Mouse (Mus musculus): ENCODE data around the gene Tnrc18. TPM values are rescaled to one million over a fixed set of nuclear protein-coding genes. Genes with fewer than 3 reads are reported as not detected.

The Tnrc18 gene
- polyA plus RNA-seq, 1 experiment from 2014 or later: 47.4 TPM

DNA sequence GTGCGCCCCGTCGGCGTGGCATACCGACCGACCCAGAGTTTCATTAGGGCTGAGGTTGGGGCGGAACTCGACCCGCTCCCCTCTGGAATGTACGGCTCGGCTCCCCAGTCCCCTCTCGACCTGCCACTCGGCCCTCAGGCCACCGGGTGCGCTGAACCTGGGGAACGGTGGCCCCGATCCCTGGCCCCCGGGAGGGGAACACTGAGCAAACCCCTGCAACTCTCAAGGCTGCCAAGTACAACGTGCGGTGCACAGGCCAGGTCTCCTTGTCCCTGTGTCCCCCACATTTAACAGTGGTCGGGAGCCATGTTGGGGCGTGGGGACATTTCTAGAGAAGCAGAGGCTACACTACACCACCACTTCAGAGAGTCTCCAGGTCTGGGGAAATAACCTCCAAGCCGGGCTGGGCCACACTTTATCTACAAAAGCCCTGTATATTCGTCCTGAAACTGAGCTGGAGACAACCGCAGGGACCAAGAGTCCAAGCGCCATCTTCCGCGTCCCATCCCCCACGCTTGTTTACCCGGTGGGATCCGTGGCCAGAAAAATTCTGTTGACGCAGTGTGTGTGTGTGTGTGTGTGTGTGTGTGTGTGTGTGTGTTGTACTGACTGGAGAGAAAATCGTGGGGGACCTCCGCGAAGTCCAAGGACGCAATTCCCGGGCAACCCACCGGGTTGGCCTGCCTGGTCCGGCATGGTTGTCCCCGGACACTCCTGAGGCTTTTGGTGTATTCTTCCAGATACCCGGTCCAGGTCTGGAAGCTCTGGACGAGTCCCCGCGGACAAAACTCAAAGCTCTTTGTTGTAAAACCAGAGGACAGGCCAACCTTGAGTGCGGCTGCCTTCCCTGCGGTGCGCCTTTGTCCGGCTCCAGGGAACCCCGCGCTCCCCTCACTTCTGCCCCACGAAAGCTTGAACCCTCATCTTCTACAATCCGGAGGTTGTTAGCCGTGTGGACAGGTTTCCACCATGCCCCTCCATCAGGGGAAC is 3.1 kb upstream of the Tnrc18 start:
- Histone ChIP-seq H3K9me3 (ENCODE audit: control insufficient read depth, low read length) (no peaks in the 10 kb centered on the region), H3K4me2 (ENCODE audit: low read length) (peak overlapping the region; percentile 100)

DNA sequence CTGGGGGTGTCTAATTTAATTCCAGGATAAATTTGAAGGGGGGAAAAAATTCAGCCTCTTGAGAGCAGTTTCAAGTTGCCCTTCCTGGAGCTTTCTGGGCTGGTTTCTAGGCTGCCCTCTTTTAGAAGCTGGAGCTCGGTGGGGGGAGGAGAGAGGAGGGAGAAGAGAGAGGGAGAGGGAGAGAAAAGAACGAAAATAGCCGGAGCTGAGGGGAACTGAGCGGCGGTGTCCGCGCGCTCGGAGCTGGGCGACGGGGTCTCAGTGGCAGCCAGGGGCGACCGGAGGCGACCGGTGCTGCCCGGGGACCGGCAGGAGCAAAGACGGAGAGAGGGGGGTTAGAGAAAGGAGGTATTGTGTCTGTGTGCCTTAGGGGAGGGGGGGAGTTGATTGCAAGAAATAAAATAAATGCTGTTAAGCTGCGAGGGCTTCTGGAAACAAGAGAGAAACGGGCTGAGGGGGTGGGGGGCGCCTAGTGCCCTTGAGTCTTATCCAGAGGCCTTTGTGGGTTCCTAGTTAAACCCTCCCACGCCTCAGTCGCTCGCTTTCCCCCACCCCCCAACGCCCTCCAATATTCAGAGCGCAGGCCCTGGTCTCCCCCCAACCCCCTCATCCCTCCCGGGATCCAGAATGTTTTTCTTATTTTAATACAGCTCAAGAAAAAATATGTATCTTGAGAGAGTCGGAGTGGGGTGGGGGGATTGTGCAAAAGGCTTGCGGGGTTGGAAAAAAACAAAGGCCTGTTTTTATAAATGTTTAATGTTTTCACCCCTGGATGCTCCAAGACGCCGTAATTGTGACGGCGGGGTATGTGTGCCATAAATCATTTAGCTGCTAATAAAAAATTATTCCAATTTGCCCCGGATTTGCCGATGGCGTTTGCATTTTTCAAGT is 2.2 kb upstream of the Tnrc18 start:
- under 1% methylated on average over 36 of the region's 36 CpGs for WGBS
- peak; percentile 26 for ATAC-seq (ENCODE audit: low FRiP score, low TSS enrichment)
- Histone ChIP-seq H3K4me1 (ENCODE audit: control insufficient read depth, insufficient read depth, low read length) (peaks cover 19% of the 10 kb centered on the region), H3K9ac (replicated peaks; ENCODE audit: low read length) (peak overlapping the region; percentile 95), H3K27me3 (ENCODE audit: control insufficient read depth, insufficient read depth, low read length) (no peaks in the 10 kb centered on the region), H3K36me3 (ENCODE audit: control insufficient read depth, insufficient read depth, low read length) (peaks cover 5% of the 10 kb centered on the region; the same call in 1 of the 2 replicates), H3K9me3 (ENCODE audit: control insufficient read depth, low read length) (no peaks in the 10 kb centered on the region), H3K4me3 (replicated peaks; ENCODE audit: low read depth, low read length) (peak overlapping the region; percentile 98), H3K27ac (replicated peaks; ENCODE audit: low read depth, low read length) (peak overlapping the region; percentile 99), H3K4me2 (ENCODE audit: low read length) (peak overlapping the region; percentile 100)
- DNase-seq: peak; percentile 92

More for the DNA sequence above, 3.1 kb upstream of the Tnrc18 start:
- DNase-seq (peak; percentile 84), ATAC-seq (ENCODE audit: low FRiP score, low TSS enrichment) (no peak)
- peaks cover 29% of the 10 kb centered on the region for H3K4me1 ChIP-seq (ENCODE audit: control insufficient read depth, insufficient read depth, low read length)
- H3K4me3 ChIP-seq (replicated peaks; ENCODE audit: low read depth, low read length): peak overlapping the region; percentile 98
- peak overlapping the region; percentile 99 for H3K27ac ChIP-seq (replicated peaks; ENCODE audit: low read depth, low read length)
- WGBS: under 1% methylated on average over 53 of the region's 53 CpGs
- H3K27me3 ChIP-seq (ENCODE audit: control insufficient read depth, insufficient read depth, low read length): no peaks in the 10 kb centered on the region
- peak overlapping the region; percentile 95 for H3K9ac ChIP-seq (replicated peaks; ENCODE audit: low read length)
- H3K36me3 ChIP-seq (ENCODE audit: control insufficient read depth, insufficient read depth, low read length): no peaks in the 10 kb centered on the region

DNA sequence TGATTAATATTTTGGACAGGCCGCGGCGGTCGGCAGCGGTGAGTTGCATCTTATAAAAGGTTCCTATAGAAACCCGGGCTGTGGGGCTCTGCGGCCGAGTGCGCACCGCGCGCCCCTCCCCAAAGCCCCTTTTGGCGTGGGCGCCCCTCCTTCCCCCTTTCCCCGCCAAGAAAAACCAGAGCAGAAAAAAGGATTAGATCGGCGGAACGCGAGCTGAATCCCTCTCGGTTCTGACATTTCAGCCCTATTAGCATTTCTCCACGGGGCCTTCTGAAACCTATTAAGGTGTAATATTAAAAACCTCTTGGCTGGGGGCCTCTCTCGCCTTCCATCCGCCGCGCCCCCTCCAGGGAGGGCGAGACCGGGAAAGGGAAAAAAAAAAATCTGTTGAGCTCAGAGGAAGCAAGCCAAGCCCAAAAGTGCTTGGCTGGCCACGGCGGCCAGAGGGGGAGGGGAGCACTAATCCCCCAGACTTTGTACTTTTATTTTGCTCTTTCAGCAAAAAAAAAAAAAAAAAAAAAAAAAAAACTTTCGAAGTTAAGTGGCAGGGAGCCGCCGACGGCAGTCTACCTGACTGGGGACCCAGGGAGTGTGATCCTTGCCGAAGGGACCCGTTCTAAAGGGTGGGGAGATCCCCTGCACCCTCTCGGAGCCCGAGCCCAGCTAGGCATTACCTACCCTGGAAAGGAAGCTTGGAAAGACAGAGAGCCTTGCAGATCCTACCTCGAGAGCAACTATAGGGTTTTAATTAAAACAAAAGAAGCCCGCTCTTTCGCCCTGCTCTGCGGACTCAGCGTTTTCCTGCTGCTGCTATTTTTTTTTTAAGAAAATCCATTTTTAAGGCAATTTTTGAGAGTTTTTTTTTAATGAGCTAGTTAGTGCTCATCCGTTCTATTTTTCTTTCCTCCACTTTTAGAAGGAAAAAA is 1.2 kb upstream of the Tnrc18 start:
- peak overlapping the region; percentile 95 for H3K9ac ChIP-seq (replicated peaks; ENCODE audit: low read length)
- peak overlapping the region; percentile 100 for H3K4me2 ChIP-seq (ENCODE audit: low read length)
- H3K9me3 ChIP-seq (ENCODE audit: control insufficient read depth, low read length): no peaks in the 10 kb centered on the region
- ATAC-seq (ENCODE audit: low FRiP score, low TSS enrichment): 0 out of 2 replicates have a peak, but pooled peaks have one; percentile 13
- no peaks in the 10 kb centered on the region for H3K27me3 ChIP-seq (ENCODE audit: control insufficient read depth, insufficient read depth, low read length)
- H3K27ac ChIP-seq (replicated peaks; ENCODE audit: low read depth, low read length): peak overlapping the region; percentile 99
- H3K4me1 ChIP-seq (ENCODE audit: control insufficient read depth, insufficient read depth, low read length): peaks cover 10% of the 10 kb centered on the region
- DNase-seq: peak; percentile 90
- WGBS: under 1% methylated on average over 43 of the region's 43 CpGs
- H3K4me3 ChIP-seq (replicated peaks; ENCODE audit: low read depth, low read length): peak overlapping the region; percentile 98
- peaks cover 10% of the 10 kb centered on the region; the same call in 1 of the 2 replicates for H3K36me3 ChIP-seq (ENCODE audit: control insufficient read depth, insufficient read depth, low read length)

DNA sequence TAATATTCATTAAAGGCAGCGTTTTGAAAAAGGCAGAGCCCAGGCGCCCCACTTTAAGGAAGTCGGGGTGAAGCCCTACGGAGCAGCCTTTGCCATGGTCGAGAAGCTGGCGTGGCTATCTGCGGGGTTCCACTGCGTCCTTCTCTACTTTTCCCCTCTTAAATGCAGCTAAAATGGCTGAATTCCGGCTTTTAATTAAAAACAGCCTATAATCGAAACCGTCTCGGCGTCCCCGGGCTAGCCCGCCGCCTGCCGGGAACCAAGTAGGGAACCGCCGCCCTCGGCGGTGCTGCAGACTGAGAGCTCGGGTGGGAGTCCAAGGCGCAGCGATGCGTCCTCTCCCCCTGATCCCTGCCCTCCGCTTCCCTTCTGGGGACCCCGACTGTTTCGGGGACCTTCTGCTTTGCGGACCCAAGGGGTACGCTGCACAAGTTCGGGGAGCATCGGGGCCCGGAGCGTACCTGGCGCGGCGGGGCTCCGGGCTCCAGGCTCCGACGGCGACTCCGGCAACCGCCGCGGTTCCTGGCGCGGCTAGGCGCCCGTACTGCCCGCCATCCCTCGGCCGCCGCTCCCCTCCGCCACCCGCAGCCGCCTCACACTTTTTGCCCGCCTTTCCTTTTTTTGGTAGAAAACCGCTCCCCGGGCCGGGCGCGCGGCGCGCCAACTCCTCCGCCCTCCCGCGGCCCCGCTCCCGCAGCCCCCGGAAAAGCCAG is 495 bp downstream of the Tnrc18 start:
- Histone ChIP-seq H3K36me3 (ENCODE audit: control insufficient read depth, insufficient read depth, low read length) (peaks cover 19% of the 10 kb centered on the region; the same call in 1 of the 2 replicates), H3K27ac (replicated peaks; ENCODE audit: low read depth, low read length) (peak overlapping the region; percentile 99), H3K9ac (replicated peaks; ENCODE audit: low read length) (peak overlapping the region; percentile 100), H3K4me1 (ENCODE audit: control insufficient read depth, insufficient read depth, low read length) (peaks cover 11% of the 10 kb centered on the region), H3K9me3 (ENCODE audit: control insufficient read depth, low read length) (no peaks in the 10 kb centered on the region), H3K4me3 (replicated peaks; ENCODE audit: low read depth, low read length) (peak overlapping the region; percentile 98), H3K27me3 (ENCODE audit: control insufficient read depth, insufficient read depth, low read length) (no peaks in the 10 kb centered on the region), H3K4me2 (ENCODE audit: low read length) (peak overlapping the region; percentile 100)
- peak; percentile 78 for DNase-seq
- WGBS: under 1% methylated on average over 70 of the region's 71 CpGs
- no peak for ATAC-seq (ENCODE audit: low FRiP score, low TSS enrichment)

DNA sequence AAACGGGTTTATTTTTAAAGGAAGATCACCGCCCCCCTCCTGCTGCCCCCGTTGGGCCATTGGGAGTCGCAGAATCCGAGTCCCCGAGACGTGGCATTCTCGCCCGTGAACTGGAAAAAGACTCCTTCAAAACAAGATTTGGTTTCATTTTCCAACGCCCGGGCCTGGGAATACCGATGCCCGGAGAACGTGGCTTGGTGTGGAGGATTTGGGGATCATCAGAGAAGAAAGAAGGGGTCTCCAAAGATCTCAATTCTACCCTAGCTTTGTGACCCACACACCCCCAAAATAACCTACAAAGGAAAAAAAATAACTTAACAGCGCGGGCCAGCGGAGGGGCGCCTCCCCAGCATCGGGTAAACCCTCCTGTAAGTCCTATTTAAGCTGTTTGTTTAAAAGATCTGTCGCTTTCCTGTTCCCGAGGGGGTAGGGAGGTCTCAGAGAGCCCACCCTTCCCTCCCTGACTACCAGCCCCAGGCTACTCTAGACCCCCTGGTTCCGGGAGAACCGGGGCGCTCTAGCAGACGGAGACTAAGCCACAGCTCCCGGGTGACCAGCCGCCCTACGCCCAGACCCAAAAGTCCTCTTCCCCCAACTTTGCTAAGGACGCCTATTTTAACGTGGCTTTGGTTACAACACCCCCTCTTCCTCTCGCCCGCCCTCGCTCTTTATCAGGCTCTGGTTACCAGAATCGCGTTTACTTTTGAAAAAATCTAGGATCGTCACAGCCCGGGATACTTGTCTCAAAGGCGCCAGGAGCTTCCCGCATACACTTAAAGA is 1.2 kb downstream of the Tnrc18 start:
- under 1% methylated on average over 39 of the region's 39 CpGs for WGBS
- peak; percentile 73 for DNase-seq

DNA sequence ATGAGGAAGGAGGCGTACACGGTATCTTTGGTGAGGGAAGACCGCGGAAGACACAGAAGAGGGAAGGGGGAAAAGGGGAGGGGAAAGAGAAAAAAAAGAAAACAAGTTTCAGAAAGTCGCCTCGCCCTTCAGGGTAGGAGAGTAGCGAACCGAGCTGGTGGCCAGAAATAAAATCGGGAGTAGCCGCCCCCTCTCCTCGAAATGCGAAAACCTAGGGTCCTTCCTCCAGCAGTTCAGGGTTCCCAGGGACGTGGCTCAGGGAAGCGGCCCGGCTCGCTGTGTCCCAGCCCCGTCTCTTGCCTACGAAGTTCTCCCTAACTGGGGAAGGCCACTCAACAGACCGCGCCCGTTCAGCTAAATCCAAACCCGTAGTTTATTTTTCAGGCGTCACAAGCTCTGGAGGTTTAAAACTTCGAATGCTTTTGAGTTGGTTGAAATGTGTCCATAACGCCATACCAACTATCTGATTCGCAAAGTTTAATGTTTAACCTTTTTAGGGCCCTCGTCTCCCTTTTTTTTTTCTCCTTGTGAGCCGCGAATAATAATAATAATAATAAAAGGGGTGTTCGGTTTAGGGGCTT is 2.0 kb downstream of the Tnrc18 start:
- Histone ChIP-seq H3K4me3 (replicated peaks; ENCODE audit: low read depth, low read length) (peak overlapping the region; percentile 98), H3K27ac (replicated peaks; ENCODE audit: low read depth, low read length) (peak overlapping the region; percentile 99), H3K36me3 (ENCODE audit: control insufficient read depth, insufficient read depth, low read length) (peaks cover 25% of the 10 kb centered on the region; the same call in 1 of the 2 replicates), H3K9me3 (ENCODE audit: control insufficient read depth, low read length) (no peaks in the 10 kb centered on the region), H3K9ac (replicated peaks; ENCODE audit: low read length) (peak overlapping the region; percentile 100), H3K4me2 (ENCODE audit: low read length) (peak overlapping the region; percentile 100), H3K27me3 (ENCODE audit: control insufficient read depth, insufficient read depth, low read length) (no peaks in the 10 kb centered on the region), H3K4me1 (ENCODE audit: control insufficient read depth, insufficient read depth, low read length) (peaks cover 26% of the 10 kb centered on the region)
- under 1% methylated on average over 30 of the region's 30 CpGs for WGBS
- ATAC-seq (ENCODE audit: low FRiP score, low TSS enrichment): no peak
- peak; percentile 55 for DNase-seq

More for the DNA sequence above, 1.2 kb downstream of the Tnrc18 start:
- Histone ChIP-seq H3K4me2 (ENCODE audit: low read length) (peak overlapping the region; percentile 100), H3K9ac (replicated peaks; ENCODE audit: low read length) (peak overlapping the region; percentile 100), H3K4me1 (ENCODE audit: control insufficient read depth, insufficient read depth, low read length) (peaks cover 19% of the 10 kb centered on the region), H3K27me3 (ENCODE audit: control insufficient read depth, insufficient read depth, low read length) (no peaks in the 10 kb centered on the region), H3K4me3 (replicated peaks; ENCODE audit: low read depth, low read length) (peak overlapping the region; percentile 98), H3K36me3 (ENCODE audit: control insufficient read depth, insufficient read depth, low read length) (peaks cover 23% of the 10 kb centered on the region; the same call in 1 of the 2 replicates), H3K9me3 (ENCODE audit: control insufficient read depth, low read length) (no peaks in the 10 kb centered on the region), H3K27ac (replicated peaks; ENCODE audit: low read depth, low read length) (peak overlapping the region; percentile 99)
- ATAC-seq (ENCODE audit: low FRiP score, low TSS enrichment): no peak
